Mouse (Mus musculus) lung, postnatal 0 days (tissue): ENCODE results near the gene Bag5. TPM values are rescaled to one million over a fixed set of nuclear protein-coding genes. Genes with fewer than 3 reads are reported as not detected.

Experiments used
- ATAC-seq: fragments of 200-750 bp; cut with Nextera tagmentation; 2 replicates; pipeline ENCODE4 v1.8.0; 2017; ENCODE audit warnings: moderate library complexity
- DNase-seq: peaks from one replicate; pipeline ENCODE4 v3.0.0-alpha.2; 2016; ENCODE audit warnings: low spot score
- H3K27ac ChIP-seq: fragments of 300-500 bp; sonication (generic); 2 replicates; pipeline ENCODE4 v1.5.1; 2014; ENCODE audit warnings: antibody characterized with exemption, mild to moderate bottlenecking, low read length, mixed read lengths
- H3K27me3 ChIP-seq: fragments of 300-500 bp; sonication (generic); replicated peaks from 2 replicates; pipeline ENCODE4 v1.6.1; 2014; ENCODE audit warnings: low read length, mixed read lengths; ENCODE audit not compliant: insufficient read depth
- H3K36me3 ChIP-seq: fragments of 300-500 bp; sonication (generic); 2 replicates; pipeline ENCODE4 v1.6.1; 2014; ENCODE audit warnings: low read length, mixed read lengths; ENCODE audit not compliant: insufficient read depth
- H3K4me1 ChIP-seq: fragments of 300-500 bp; sonication (generic); 2 replicates; pipeline ENCODE4 v1.6.1; 2014; ENCODE audit warnings: antibody characterized with exemption, low read depth, low read length, mixed read lengths; ENCODE audit not compliant: insufficient read depth
- H3K4me2 ChIP-seq: fragments of 300-500 bp; sonication (generic); replicated peaks from 2 replicates; pipeline ENCODE4 v1.6.1; 2014; ENCODE audit warnings: low read depth, mild to moderate bottlenecking, low read length, moderate library complexity, mixed read lengths
- H3K4me3 ChIP-seq: fragments of 300-500 bp; sonication (generic); 2 replicates; pipeline ENCODE4 v1.5.1; 2014; ENCODE audit warnings: low read depth, low read length
- H3K9ac ChIP-seq: fragments of 300-500 bp; sonication (generic); replicated peaks from 2 replicates; pipeline ENCODE4 v1.6.1; 2014; ENCODE audit warnings: low read depth, mild to moderate bottlenecking
- H3K9me3 ChIP-seq: fragments of 300-500 bp; sonication (generic); 2 replicates; pipeline ENCODE4 v1.6.1; 2016; ENCODE audit warnings: low read length, mixed read lengths
- CTCF ChIP-seq: IDR thresholded peaks from 2 replicates; pipeline ENCODE4 v1.5.1; 2016; ENCODE audit warnings: antibody characterized with exemption, mild to moderate bottlenecking
- EP300 ChIP-seq: IDR thresholded peaks from 2 replicates; pipeline ENCODE4 v1.6.1; 2016; ENCODE audit warnings: antibody characterized with exemption, mild to moderate bottlenecking, control low read depth
- WGBS: fragments of 180-500 bp; shearing (Covaris S2); extraction: QIAGEN DNeasy Blood & Tissue Kit; methylation state at CpG from one replicate; pipeline ENCODE4 v1.1.7; 2014; 5-methylcytosine and 5-hydroxymethylcytosine counted together
- polyA plus RNA-seq: library from polyadenylated mRNA; unstranded; fragments of >200 nt; fragmentation: Nextera tagmentation; extraction: Ambion mirVana; gene quantifications from 2 replicates; pipeline ENCODE4 v1.2.1, GENCODE M21; 2015

The Bag5 gene
- polyA plus RNA-seq, 1 experiment from 2014 or later, result 48.9 TPM

- no peak overlapping the region for H3K4me2 ChIP-seq
- DNase-seq (no peak), ATAC-seq (no peak)
- H3K4me3 ChIP-seq, result no peak overlapping the region
- H3K4me1 ChIP-seq, result no peaks in the 10 kb centered on the region
- H3K27ac ChIP-seq, result no peak overlapping the region
- H3K9ac ChIP-seq, result no peak overlapping the region
- no peak for TF ChIP-seq EP300
- no peak for TF ChIP-seq CTCF
- peaks cover 4% of the 10 kb centered on the region; the same call in 1 of the 2 replicates for H3K36me3 ChIP-seq
- no peaks in the 10 kb centered on the region for H3K27me3 ChIP-seq
- 70% methylated on average over 1 of the region's 1 CpGs for WGBS
- H3K9me3 ChIP-seq, result no peaks in the 10 kb centered on the region
These were observed 14.9 kb upstream of the Bag5 start for GRCm38 (mm10) chr12:111727956-111728355.

GRCm38 (mm10) chr12:111726122-111726463 is 13.0 kb upstream of the Bag5 start:
- Histone ChIP-seq H3K9me3 (no peaks in the 10 kb centered on the region), H3K4me1 (no peaks in the 10 kb centered on the region), H3K27ac (0 out of 2 replicates have a peak overlapping the region, but pooled peaks have one; percentile 32), H3K27me3 (no peaks in the 10 kb centered on the region), H3K9ac (no peak overlapping the region), H3K36me3 (peaks cover 4% of the 10 kb centered on the region; the same call in 1 of the 2 replicates), H3K4me2 (no peak overlapping the region), H3K4me3 (no peak overlapping the region)
- TF ChIP-seq EP300, result no peak
- TF ChIP-seq CTCF, result no peak
- peak; percentile 78 for DNase-seq
- 61% methylated on average over 4 of the region's 4 CpGs for WGBS
- peak; percentile 81 for ATAC-seq

GRCm38 (mm10) chr12:111725338-111726121 is 12.5 kb upstream of the Bag5 start:
- H3K4me2 ChIP-seq, result no peak overlapping the region
- no peaks in the 10 kb centered on the region for H3K27me3 ChIP-seq
- H3K4me1 ChIP-seq, result no peaks in the 10 kb centered on the region
- peaks cover 4% of the 10 kb centered on the region; the same call in 1 of the 2 replicates for H3K36me3 ChIP-seq
- H3K27ac ChIP-seq, result 0 out of 2 replicates have a peak overlapping the region, but pooled peaks have one; percentile 32
- no peak overlapping the region for H3K9ac ChIP-seq
- no peak for DNase-seq
- 64% methylated on average over 12 of the region's 12 CpGs for WGBS
- TF ChIP-seq CTCF (no peak), EP300 (no peak)
- H3K9me3 ChIP-seq, result no peaks in the 10 kb centered on the region
- ATAC-seq, result peak; percentile 16; the same call in 1 of the 2 replicates
- no peak overlapping the region for H3K4me3 ChIP-seq

DNA sequence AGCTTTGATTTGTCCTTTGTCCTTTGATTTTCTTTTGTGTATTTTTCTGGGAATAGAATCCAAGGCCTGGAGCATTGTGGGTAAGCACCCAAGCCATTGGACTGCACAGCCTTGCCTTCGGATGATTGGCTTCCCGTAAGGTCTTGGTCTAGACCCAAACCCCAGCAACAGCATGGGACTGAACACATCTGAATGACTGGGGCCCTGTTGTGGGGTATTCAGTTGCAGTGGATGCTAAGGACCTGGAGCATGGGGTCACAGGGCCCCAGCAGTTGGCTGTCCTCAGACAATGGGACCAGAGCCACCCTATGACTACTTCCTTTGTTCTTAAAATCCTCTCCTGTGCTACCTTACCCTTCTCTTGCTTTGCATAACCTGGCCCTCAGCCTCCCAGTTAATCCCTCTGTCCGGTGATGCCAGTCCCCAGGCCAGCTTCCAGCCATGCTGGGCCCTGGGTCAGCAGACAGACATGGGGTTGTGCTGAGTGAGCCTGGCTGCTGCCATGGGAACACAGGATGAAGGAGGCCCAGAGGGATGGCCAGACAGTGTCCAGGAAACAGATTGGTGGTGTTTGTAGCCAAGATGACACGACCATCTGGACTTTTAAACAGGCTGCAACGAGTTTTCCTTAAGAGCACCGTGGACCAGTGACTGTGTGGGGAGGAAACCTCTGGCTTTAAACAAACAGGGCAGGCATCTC is 11.7 kb upstream of the Bag5 start:
- Histone ChIP-seq H3K4me2 (no peak overlapping the region), H3K4me1 (no peaks in the 10 kb centered on the region), H3K27me3 (no peaks in the 10 kb centered on the region), H3K9ac (no peak overlapping the region), H3K4me3 (no peak overlapping the region), H3K9me3 (no peaks in the 10 kb centered on the region), H3K27ac (no peak overlapping the region), H3K36me3 (peaks cover 4% of the 10 kb centered on the region; the same call in 1 of the 2 replicates)
- TF ChIP-seq CTCF (no peak), EP300 (no peak)
- DNase-seq, result peak; percentile 16
- 64% methylated on average over 6 of the region's 6 CpGs for WGBS
- ATAC-seq, result peak; percentile 49; the same call in 1 of the 2 replicates

DNA sequence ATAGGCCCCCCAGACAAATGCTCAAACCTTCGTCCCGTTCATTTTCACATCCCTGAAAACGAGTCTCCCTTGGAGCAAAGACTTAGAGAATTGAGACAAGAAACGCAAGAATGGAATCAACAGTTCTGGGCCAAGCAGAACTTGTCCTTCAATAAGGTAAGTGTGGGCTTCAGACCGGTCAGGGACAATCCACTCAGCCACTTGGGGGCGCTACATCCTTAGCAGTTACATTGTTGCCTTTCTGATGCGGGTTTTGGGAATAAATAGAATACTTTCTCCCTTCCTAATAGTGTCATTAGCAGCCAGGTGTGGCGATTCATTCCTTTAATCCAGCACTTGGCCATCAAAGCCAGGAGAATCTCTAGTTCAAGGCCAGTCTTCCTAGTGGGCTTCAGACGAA is 9.6 kb upstream of the Bag5 start:
- DNase-seq (peak; percentile 42), ATAC-seq (no peak)
- no peaks in the 10 kb centered on the region for H3K4me1 ChIP-seq
- H3K9me3 ChIP-seq, result no peaks in the 10 kb centered on the region
- peaks cover 4% of the 10 kb centered on the region; the same call in 1 of the 2 replicates for H3K36me3 ChIP-seq
- WGBS, result 72% methylated on average over 9 of the region's 9 CpGs
- H3K4me2 ChIP-seq, result no peak overlapping the region
- no peaks in the 10 kb centered on the region for H3K27me3 ChIP-seq
- no peak overlapping the region for H3K27ac ChIP-seq
- no peak overlapping the region for H3K4me3 ChIP-seq
- no peak overlapping the region for H3K9ac ChIP-seq
- no peak for TF ChIP-seq EP300
- TF ChIP-seq CTCF, result peak; percentile 77

GRCm38 (mm10) chr12:111720222-111720621 is 7.2 kb upstream of the Bag5 start:
- Histone ChIP-seq H3K9me3 (no peaks in the 10 kb centered on the region), H3K9ac (no peak overlapping the region), H3K27me3 (no peaks in the 10 kb centered on the region), H3K4me1 (no peaks in the 10 kb centered on the region), H3K36me3 (no peaks in the 10 kb centered on the region; the same call in 1 of the 2 replicates), H3K27ac (no peak overlapping the region), H3K4me2 (no peak overlapping the region), H3K4me3 (no peak overlapping the region)
- ATAC-seq (no peak), DNase-seq (no peak)
- TF ChIP-seq EP300 (no peak), CTCF (no peak)
- WGBS, result 91% methylated on average over 4 of the region's 4 CpGs
